Mouse (Mus musculus) ES-E14 (cell line): ENCODE data around the gene G0s2. TPM values are rescaled to one million over a fixed set of nuclear protein-coding genes. Genes with fewer than 3 reads are reported as not detected.

ENCODE experiments used
- DNase-seq: peaks from one replicate; pipeline ENCODE4 v3.0.0-alpha.2; 2013; ENCODE audit warnings: low read depth, low spot score
- H3K27ac ChIP-seq: 2 replicates; pipeline ENCODE4 v1.5.1; 2012; ENCODE audit warnings: low read depth, mild to moderate bottlenecking, low read length, moderate library complexity, mixed read lengths; ENCODE audit not compliant: poor library complexity, insufficient read depth, severe bottlenecking
- H3K36me3 ChIP-seq: 2 replicates; pipeline ENCODE4 v1.6.1; 2012; ENCODE audit warnings: mild to moderate bottlenecking, low read length, moderate library complexity, mixed read lengths; ENCODE audit not compliant: control insufficient read depth, poor library complexity, insufficient read depth, severe bottlenecking
- H3K4me1 ChIP-seq, 2 experiments: fragments of 150-350 bp in 1 of 2; sonication (generic) in 1 of 2; 2 replicates each; pipeline ENCODE4 v1.6.1; 2012; ENCODE audit warnings: low read length in 2 of 2, mild to moderate bottlenecking in 1 of 2, mixed read lengths in 1 of 2; ENCODE audit not compliant: control insufficient read depth in 2 of 2, insufficient read depth in 2 of 2, poor library complexity in 1 of 2
- H3K4me3 ChIP-seq, 2 experiments: fragments of 150-350 bp in 1 of 2; sonication (generic) in 1 of 2; 2 replicates each; pipeline ENCODE4 v1.5.1; 2012; ENCODE audit warnings: low read length in 2 of 2, low read depth in 1 of 2, mild to moderate bottlenecking in 1 of 2, mixed read lengths in 1 of 2; ENCODE audit not compliant: insufficient read depth in 1 of 2, poor library complexity in 1 of 2, severe bottlenecking in 1 of 2
- H3K9ac ChIP-seq: 2 replicates; pipeline ENCODE4 v1.6.1; 2012; ENCODE audit warnings: low read depth, mild to moderate bottlenecking, low read length, mixed read lengths; ENCODE audit not compliant: poor library complexity, insufficient read depth, severe bottlenecking
- H3K9me3 ChIP-seq: fragments of 150-350 bp; sonication (generic); 2 replicates; pipeline ENCODE4 v1.6.1; 2012; ENCODE audit warnings: low read depth, mild to moderate bottlenecking, low read length; ENCODE audit not compliant: control insufficient read depth, insufficient read depth
- CHD2 ChIP-seq: IDR thresholded peaks from 2 replicates; pipeline ENCODE4 v1.6.1; 2014; ENCODE audit warnings: mild to moderate bottlenecking, low read depth, low read length, inconsistent platforms
- HCFC1 ChIP-seq: IDR thresholded peaks from 2 replicates; pipeline ENCODE4 v1.6.1; 2012; ENCODE audit warnings: low read length, inconsistent platforms, borderline replicate concordance; ENCODE audit not compliant: insufficient read depth
- MAFK ChIP-seq: IDR thresholded peaks from 2 replicates; pipeline ENCODE4 v1.6.1; 2014; ENCODE audit warnings: mild to moderate bottlenecking, low read depth, low read length, inconsistent platforms; ENCODE audit not compliant: insufficient read depth
- ZC3H11A ChIP-seq: IDR thresholded peaks from 2 replicates; pipeline ENCODE4 v1.6.1; 2012; ENCODE audit warnings: low read depth, mild to moderate bottlenecking, inconsistent platforms, low read length, borderline replicate concordance
- ZNF384 ChIP-seq: IDR thresholded peaks from 2 replicates; pipeline ENCODE4 v1.6.1; 2012; ENCODE audit warnings: low read depth, low read length, inconsistent platforms
- in situ Hi-C, 2 experiments: fragments of 600-800 bp; cut with MboI; formaldehyde crosslinking; loops; one replicate each; pipeline ENCODE4 v1.15.1; 2025; ENCODE audit warnings: low sequenced_read_pairs in 2 of 2, inconsistent platforms in 1 of 2; ENCODE audit not compliant: unreplicated experiment in 2 of 2
- total RNA-seq: library from RNA; depleted of rRNA; stranded (reverse); fragments of 300-350 nt; gene quantifications from 2 replicates; pipeline ENCODE4 v1.2.3, GENCODE M21; 2012

Gene G0s2
- total RNA-seq, 1 experiment: 7.3 TPM

- Histone ChIP-seq H3K4me3 (no peak overlapping the region), H3K4me1 (peaks cover 0 to 6% of the 10 kb centered on the region in 2 experiments; a peak in 2 of 4 replicates), H3K9ac (no peak overlapping the region), H3K9me3 (no peaks in the 10 kb centered on the region), H3K36me3 (no peaks in the 10 kb centered on the region), H3K27ac (no peak overlapping the region)
- in situ Hi-C loops: no loop called here
- TF ChIP-seq ZC3H11A (no peak), CHD2 (no peak), ZNF384 (no peak), HCFC1 (no peak), MAFK (no peak)
- DNase-seq: no peak
These were observed 33.8 kb upstream of the G0s2 start for GRCm38 (mm10) chr1:193306832-193307231.

- H3K9me3 ChIP-seq: no peaks in the 10 kb centered on the region
- no peak for DNase-seq
These were observed 32.4 kb upstream of the G0s2 start for GRCm38 (mm10) chr1:193305386-193305785.

GRCm38 (mm10) chr1:193303096-193303495 lies 30.1 kb upstream of the G0s2 start:
- no peaks in the 10 kb centered on the region for H3K36me3 ChIP-seq
- TF ChIP-seq CHD2 (no peak), HCFC1 (no peak), ZC3H11A (no peak), ZNF384 (no peak), MAFK (no peak)
- H3K4me3 ChIP-seq: no peak overlapping the region
- DNase-seq: no peak
- H3K27ac ChIP-seq: no peak overlapping the region
- no peaks in the 10 kb centered on the region for H3K9me3 ChIP-seq
- in situ Hi-C loops: no loop called here
- H3K9ac ChIP-seq: no peak overlapping the region
- peaks cover 0 to 9% of the 10 kb centered on the region in 2 experiments; a peak in 2 of 4 replicates for H3K4me1 ChIP-seq

More at GRCm38 (mm10) chr1:193305386-193305785, 32.4 kb upstream of the G0s2 start:
- Histone ChIP-seq H3K36me3 (no peaks in the 10 kb centered on the region), H3K27ac (no peak overlapping the region), H3K4me3 (no peak overlapping the region), H3K4me1 (peaks cover 0 to 9% of the 10 kb centered on the region in 2 experiments; a peak in 2 of 4 replicates), H3K9ac (no peak overlapping the region)
- in situ Hi-C loops: no loop called here
- TF ChIP-seq MAFK (no peak), ZNF384 (no peak), CHD2 (no peak), ZC3H11A (no peak)

GRCm38 (mm10) chr1:193302093-193302405 lies 29.0 kb upstream of the G0s2 start:
- no peak overlapping the region for H3K9ac ChIP-seq

More at GRCm38 (mm10) chr1:193302093-193302405, 29.0 kb upstream of the G0s2 start:
- Histone ChIP-seq H3K4me3 (peak overlapping the region in 1 of 2 experiments; percentile 12; a peak in 1 of 4 replicates), H3K36me3 (no peaks in the 10 kb centered on the region), H3K27ac (no peak overlapping the region), H3K9me3 (no peaks in the 10 kb centered on the region), H3K4me1 (peaks cover 0 to 9% of the 10 kb centered on the region in 2 experiments; a peak in 2 of 4 replicates)
- in situ Hi-C loops: no loop called here
- TF ChIP-seq CHD2 (no peak), HCFC1 (no peak), ZNF384 (no peak), MAFK (no peak)
- DNase-seq: no peak
